Mouse (Mus musculus) kidney, adult 18-20 months (tissue): ENCODE data around the gene March6.
A peak's percentile ranks its signal among the peaks of the same experiment; 100 is the strongest.

Experiments
- DNase-seq: peaks from one replicate; pipeline ENCODE4 v3.0.0; 2021

March6 gene

DNA sequence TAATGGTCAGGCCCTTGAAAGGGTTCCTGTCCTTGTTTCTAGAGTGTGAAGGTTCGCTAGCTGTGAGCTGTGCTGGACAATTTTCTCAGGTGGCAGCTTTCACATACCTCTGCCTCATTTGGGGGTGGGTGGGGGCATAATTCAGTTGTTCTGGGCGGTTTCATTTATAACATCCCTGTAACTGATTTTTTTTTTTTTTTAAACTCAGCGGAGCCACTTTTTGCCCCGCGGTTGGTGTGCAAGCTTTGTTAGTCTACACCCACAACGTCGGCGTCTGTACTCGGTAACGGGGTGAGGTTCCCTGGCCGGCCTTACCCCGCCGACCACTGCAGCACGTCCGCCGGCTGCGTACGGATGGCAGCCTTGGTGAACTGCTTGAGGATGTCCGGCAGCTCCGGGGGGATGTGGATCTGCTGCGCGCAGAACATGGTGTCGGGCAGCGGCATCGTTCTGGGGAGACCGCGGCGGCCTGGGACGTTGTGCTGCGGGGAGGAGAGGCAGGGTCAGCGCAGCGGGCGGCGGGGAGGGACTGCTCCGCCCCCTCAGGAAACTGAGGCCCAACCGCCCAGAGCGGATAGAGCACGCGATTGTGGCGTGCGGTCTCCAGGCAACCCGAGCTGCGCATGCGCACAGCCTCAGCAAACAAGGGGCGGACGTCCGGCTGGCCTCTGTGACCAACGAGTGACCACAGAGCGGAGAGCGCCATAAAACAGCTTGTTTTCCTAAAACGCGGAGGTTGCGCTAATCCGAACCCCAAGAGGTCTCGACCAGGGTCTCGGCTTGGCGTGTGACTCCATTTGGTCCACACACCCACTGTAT lies 77.5 kb downstream of the March6 start, which contains the start of gene Ropn1l:
Gene Ropn1l (minus strand): TSS at position 640 of the 819 bp plus-strand sequence.
- DNase-seq: peak; percentile 93

DNA sequence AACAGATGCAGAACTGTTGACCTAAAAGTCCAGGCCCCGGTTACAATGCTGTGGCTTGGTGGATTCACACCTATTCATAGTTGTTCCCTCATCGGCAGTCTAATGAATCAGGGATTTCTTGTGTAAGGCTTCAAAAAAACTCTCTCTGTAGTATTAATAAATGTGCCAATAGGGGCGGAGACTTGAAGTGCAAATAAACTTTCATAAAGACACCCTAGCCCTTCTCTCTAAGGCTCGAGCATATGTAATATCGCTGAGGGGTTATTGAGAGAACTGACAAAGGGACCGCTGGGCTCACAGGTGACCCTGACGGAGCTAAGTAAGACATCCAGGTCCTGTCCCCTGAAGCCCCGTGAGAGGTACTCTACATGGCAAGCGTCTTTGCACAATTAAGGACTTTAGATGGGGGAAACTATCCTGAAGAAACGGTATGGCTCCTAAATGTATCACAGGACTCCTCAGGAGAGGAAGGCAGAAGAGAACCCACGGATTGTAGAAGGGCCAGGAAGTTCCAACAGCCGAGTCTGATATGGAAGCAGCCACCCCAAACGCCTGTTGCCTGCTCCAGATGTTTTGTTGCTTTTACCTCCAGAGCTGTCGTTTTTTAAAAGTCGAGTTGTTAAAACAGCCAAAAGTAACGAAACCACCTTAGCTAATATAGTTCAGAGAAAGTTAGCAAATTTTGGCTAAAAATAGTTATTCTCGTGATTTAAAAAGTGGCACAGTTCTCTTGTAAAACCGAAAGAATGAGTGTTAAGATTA lies 78.3 kb downstream of the March6 start:
- DNase-seq: no peak

DNA sequence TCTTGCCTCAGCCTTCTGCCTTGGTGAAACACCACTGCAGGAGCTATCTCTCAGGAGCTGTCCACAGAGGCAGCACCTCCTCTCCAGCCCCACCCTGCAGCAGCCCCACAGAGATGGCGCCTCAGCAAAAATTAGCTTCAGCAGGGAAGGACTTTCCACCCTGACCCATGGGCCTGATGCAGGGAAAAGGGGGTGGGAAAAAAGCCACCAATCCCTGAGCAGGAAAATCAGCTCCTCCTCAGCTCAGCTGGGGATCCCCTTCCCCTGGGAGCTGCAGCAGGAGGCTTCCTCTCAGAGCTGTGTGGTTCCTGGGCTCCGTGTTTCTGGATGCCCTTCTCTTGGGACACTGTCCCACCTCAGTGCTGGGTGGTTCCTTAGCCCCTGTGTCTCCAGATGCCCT lies 81.1 kb downstream of the March6 start:
- DNase-seq: peak; percentile 57

DNA sequence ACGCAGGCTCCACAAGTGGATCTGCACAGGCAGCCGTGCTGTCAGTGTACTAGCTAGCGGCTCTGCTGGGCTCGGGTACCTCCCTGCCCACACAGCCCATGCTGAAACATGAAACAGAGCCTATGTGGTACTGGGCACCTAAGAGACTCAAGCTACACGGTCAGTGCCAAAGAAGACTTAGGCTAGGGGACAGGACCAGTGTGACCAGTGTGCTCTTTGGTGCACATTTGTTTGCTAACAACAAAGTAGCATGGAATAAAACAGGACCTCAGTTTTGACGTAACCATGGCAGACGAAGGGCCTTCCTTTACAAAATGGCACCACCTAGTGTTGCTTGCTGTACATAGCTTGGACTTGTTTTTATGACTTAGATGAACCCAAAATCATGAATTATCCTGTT lies 83.7 kb downstream of the March6 start:
- peak; percentile 44 for DNase-seq

DNA sequence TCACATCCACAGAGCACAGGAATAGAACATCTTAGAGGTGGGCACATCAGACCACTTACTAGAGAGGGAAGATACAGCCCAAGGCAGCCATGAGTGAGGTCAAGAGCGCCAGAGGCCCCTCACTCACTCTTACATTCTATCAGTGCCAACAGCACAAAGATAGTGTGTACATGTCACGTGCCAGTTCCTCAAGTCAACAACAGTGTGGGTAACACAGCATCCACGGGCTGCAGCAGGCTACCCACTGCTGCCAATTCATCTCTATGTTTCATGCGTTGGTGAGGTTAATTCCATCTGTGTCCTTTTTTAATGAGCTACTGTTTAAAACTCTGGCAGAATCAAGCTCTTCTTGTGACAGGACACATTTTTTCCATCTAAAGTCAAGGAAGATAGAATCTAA lies 88.2 kb downstream of the March6 start:
- DNase-seq: no peak

DNA sequence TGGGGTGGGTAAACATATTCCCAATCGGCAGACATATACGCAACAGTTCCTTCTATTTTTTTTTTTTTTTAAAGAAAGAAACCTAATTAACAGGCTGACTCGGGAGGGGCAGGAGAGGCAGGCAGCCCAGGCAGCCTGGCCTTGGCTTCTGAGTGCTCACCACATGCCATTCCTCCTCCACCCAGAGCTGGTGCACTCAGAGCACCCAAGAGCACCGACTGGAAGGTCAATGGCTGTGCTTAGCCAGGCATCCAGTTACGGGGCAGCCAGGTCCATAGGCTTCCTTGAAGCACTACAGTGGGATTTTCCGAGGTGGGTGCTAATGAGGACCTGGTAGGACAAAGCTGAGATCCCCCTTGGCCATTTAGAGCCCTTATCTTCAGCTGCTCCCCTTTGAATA lies 88.9 kb downstream of the March6 start:
- DNase-seq: no peak

DNA sequence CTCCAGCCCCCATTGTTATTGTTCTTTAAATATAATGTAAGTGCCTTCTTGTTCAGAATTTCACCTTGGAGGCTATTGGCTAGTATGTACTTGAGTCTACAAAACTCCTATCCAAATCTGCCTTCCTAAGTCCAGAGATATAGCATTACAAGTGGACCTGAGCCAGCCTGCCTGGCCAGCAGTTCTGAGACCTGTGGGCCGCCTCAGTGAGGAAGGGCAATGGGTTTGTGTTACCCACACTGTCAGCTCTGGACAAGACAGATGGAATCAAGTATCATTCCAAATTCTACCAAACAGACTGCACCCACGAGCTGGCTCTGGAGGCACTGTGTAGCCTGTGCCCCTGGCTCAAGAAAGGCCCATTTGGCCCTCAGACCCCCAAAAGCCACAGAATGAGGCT lies 94.0 kb downstream of the March6 start:
- no peak for DNase-seq

DNA sequence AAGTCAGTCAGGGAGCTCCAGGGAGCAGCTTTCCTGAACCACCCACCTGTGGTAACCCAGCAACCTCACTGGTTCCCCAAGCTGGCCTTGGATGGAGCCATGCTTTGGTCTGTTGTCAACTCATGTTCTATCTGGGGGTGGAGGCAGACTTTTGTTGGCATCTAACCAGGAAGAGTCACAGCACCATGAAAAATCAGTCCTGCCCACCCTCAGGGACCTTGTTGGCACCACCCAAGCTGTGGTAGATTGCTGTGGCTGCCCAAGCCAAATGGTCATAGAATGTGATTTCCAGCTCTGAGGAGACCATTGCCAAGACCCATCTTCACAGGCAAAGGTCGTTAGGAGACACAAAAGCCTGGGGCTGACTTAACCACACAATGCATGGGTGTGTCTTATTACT lies 94.8 kb downstream of the March6 start:
- no peak for DNase-seq

DNA sequence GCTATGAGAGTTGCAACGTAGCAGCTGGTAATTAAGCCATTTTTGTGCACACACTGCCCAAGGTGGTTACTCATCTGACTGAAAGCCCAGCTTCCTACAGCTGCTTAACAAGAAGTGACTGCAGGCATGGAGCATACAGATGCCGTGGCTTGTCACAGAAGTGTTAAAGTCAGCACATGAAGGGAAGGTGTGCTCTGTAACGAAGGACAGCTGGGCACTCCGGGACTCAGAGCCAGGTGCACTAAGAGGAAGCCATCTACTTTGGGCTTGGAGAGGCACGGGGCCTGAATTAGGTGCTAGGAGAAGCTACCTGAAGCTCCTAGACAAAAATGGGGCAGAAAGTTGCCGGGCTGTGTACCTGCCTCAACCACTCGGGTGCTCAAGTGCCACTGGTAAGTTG lies 97.1 kb downstream of the March6 start:
- DNase-seq: no peak

DNA sequence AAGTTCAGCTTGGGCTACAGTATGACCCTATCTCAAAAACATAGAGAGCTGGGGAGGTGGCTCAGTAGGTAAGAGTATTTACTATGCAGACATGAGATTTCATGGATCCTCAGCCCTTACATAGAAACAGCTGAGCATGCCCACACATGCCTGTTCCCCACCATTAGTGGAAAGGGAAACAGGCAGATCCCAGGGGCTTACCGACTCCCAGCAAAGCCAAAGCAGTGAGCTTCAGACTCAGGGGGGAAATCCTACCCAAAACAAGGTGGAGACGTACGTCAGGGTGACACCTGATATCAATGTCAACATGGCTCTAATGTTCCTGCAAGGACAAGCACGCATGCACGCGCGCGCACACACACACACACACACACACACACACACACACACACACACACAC lies 99.0 kb downstream of the March6 start:
- DNase-seq: no peak

DNA sequence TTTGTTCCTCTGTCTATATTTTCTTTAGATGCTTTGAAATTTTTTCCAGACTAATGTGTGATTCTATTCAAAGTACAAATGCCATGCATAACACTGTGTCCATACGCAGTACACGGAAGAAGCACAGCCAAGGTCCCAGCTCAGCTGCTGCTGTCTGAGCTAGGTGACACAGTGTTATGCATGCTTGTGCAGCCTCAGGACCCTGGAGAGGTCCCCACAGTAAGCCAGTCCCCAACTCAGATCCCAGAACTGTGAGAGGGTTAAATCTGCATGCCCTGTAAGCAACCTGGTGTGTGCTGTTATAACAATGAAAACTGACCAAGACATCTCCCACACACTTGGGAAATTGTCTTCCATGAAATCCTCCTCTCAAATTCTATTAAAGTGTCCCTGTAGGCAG lies 100.8 kb downstream of the March6 start:
- no peak for DNase-seq

DNA sequence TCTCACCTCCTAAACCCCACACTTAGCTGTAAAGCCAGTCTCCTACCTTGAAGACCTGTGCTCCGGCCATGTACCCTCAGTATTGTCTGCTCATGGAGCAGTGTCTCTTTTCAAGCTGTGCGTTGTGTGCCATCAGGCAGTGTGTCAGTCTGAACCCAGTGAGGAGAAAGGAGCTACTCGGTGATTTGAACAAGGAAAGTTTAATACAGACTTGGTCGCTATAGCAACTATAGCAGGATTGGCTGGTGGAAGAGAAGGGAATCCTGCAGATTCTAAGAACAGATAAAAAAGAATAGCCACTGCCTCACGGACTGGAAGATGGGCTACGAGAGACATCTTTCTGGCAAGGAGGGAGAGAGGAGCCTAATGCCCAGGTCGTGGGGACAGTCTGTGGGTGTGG lies 101.4 kb downstream of the March6 start:
- no peak for DNase-seq

DNA sequence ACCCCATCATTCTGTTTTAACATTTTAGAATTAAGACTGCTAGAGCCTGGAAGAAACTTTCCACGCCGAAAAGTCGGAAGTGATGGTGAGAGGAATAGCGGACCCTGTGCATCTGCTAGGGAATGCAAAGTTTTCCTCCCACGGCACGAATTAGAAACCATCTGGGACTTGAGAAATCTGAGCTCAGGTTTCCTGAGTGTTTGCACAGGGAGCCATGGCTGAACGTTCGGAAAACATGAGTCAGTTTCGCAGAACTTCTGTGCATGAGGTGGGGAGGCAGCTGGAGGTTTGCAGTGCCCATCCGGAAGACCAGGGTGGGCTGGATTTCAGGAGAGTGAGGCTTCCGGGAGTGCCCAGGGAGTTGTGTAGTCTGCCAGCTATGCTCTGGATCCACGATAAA lies 102.3 kb downstream of the March6 start:
- no peak for DNase-seq

DNA sequence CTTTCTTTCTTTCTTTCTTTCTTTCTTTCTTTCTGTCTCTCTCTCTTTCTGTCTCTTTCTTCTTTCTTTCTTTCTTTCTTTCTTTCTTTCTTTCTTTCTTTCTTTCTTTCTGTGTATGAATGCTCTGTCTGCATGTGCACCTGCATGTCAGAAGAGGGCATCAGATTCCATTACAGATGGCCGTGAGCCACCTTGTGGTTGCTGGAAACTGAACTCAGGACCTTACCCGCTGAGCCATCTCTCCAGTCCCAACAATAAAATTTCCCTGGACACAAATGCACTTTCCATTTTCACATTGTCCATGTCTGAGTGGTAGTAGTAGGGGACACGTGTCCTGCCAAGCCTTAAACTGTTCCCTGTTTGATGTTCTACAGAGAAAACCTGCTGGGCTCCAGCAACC lies 103.5 kb downstream of the March6 start:
- DNase-seq: no peak

DNA sequence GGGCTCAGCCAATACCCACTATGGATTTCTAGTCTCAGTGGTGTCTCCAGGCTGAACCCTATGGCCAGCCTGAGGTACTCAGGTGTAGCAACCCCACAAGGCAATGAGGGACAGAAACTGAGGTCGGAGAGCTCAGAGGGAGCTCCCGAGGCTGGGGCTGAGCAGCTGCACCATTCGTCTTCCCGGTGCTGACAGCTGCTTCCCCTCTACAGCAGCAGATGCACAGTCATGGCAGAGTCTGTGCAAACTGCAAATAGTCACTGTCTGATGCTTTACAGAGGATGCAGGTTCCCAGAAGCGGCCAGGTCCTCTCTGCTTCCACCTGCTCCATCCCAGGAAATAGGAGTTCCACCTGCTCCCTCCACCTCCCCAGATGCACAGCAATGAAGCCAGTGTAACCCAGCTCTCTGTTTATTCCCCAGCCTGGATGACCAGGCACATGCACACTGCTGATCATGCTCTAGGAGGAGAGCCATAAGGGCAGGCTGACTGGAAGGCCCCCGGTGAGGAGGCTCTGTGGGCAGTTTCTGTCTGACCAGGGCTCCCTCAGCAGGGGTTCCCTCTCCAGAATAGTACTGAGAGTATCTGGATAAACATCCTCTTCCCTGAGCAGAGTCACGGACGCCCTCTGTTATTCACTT lies 104.7 kb downstream of the March6 start:
- DNase-seq: no peak

DNA sequence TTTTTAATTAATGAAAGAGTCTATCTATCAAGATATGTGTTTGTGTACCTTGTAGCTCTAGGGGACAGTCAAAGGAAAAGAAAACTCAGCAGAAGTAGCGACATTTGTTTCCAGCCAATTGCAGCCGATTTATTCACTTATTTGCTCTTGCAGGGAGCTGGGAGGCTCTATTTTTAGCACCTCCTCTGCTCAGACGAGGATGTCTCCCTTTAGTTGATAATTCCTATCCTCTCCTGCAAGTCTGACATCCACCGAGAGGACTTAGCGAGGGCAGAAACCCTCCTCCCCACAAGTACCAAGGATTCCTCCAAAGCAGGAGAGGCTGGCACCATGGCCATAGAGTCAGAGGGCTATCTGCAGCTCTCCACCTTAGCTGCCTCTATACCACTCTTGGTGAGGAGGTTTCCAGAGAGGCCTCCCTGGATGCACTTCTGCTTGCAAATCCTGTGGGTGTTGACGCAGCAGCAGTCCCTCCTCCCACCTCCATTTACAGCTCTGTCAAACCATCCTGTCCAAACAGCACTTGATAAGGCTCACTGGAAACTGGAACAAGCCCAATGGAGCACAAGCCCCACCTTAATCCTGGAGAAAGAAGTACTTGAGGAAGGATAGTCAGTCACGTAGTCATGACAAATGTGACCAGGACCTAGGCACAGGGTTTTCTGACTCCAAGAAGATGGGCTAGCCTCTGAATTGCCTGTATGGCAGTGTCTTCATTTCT lies 108.0 kb downstream of the March6 start:
- no peak for DNase-seq

DNA sequence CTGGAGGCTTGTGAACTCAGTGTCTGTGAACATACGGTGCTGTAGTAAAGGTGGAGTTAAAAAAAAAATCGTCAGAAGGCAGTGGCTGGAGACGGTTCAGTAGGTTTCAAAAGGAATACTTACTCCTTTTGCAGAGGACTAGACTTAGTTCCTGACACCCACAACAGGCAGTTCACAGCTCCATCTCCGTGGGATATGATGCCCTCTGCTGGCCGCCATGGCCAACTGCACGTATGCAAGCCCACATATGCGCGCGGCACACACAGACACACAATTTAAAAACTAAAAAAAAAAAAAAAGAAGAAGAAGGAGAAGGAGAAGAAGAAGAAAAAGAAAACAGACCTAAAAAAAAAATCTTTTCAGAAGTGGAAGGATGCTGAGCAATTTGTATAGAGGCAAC lies 111.8 kb downstream of the March6 start:
- DNase-seq: peak; percentile 57

DNA sequence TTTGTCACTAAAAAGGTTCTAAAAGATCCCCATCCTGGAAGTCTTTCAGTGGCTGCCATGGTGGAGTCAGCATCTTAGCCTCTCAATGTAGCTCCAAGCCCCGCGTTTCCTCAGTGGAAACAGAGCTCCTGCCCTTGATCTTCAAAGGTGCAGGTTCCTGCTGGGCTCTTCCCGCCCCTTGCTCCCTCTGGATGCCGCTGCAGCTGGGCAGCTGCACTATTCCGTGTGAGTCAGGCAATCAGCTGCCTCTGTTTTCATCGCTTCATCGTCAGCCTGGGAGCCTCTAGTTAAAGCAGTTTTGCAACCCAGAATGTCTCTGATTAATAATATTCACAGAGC lies 112.2 kb downstream of the March6 start:
- no peak for DNase-seq

DNA sequence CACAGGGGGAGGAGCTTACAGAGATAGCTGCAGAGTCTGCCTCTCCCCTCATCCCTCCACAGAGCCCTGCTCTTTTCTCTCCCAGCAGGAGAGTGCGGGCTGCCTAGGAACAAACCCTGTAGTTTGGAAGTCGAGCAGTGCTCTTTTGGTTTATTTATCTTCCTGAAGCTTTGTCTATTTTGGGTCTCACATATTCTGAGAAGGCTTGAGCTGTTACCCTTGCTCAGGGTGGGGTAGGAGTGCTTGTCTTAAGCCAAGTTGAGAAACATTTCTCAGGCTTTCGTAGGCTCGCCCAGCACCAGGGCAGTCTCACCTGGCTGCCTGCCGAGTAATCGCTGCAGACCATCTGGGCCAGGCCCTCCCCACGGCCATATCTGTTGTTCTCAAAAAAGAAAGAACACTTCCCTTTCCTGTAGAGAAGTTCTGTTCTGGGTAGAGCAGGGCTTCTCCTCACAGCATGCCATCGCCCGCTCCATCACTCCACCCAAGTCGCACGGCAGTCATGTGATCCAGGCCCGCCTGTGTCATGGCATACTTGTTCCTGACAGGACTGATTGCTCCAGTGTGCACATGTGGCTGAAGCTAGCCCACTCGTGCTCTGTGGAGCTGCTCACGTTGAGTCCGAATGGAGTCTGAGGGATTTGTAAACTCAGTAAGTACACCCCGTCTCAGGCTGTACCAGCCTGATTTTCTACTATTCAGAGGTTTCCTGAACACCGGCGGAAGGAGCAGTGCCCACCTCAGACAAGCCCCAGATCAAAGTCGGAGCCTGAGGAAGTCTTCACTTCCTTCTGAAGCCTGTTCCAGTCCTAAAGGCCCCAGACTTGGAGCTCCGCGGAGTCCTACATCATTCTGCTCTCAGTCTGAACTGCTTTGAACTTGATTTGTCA lies 112.8 kb downstream of the March6 start:
- peak; percentile 53 for DNase-seq

DNA sequence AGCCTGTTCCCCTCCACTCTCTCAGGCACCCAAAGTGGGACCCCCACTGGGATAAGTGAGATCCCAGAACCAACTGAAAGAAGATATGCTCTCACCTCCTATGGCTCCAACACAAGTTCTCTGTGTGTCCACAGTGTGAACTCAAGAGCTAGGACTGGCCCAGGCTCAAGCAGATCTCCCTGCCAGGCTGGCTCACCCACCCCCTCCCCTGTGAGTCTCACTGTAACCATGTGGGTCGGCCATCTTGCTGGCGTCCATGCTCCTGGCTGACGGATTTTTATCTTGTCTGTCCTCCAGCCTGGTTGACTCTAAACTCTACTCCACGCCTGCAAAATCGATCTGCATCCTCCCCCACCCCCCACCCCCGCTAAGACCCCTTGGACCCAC lies 113.5 kb downstream of the March6 start:
- no peak for DNase-seq

DNA sequence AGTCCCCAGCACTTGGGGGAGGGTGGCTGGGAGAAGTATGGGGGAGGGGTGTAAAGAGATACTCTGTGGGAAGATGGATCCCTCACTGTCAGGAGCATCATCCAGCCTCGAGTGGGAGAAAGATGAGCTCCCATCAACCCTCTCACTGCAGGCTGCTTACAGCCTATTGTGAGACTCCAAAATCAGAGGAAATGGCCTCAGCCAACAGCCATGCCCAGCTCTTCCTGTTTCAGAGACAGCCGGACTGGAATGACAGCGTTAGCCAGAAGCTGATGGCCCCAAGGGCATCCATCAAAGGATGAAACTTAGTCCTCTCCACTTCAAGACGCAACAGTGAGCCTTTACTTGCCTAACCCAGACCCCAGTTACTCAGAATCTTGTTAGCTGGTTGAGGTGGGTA lies 115.7 kb downstream of the March6 start:
- no peak for DNase-seq

DNA sequence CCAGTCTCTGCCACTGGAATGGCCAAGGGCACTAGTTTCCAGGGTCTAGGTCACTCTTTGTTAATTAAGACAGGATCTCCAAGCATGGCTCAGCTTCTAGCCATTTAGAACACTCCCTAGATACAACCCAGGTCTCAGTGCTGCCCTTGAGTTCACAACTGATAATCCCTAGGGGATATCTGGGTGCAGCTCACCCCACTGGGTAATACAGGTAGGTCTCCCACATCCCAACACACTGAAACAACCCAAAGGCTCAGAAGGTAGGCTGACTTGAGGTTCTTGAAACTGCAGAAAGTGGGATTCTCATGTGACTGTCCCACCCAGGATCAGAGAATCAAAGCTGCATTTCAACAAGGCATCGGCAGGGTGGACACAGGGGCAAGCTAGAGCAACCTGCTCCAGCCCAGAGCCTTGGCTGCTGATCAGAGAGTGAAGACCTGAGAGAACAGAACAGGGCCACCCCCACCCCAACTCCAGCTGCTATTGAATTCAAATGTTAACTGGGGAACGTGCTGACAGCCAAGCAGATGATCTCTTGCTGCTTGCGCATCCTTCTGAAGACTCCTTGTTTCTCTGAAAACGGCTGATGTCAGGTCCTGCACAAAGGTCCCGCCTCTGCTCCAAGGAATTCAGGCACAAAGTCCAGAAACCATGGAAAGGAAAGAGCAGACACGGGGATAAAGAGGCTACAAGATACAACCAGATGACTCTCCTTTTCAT lies 116.5 kb downstream of the March6 start:
- DNase-seq: peak; percentile 63
